Mouse (Mus musculus): Measurements from ENCODE around the gene Mpp3. TPM values are rescaled to one million over a fixed set of nuclear protein-coding genes. Genes with fewer than 3 reads are reported as not detected.

Gene Mpp3
- 17.7 and 18.4 TPM in 2 replicates for polyA plus RNA-seq (2016; fragmentation: Nextera tagmentation; extraction: Ambion mirVana)

DNA sequence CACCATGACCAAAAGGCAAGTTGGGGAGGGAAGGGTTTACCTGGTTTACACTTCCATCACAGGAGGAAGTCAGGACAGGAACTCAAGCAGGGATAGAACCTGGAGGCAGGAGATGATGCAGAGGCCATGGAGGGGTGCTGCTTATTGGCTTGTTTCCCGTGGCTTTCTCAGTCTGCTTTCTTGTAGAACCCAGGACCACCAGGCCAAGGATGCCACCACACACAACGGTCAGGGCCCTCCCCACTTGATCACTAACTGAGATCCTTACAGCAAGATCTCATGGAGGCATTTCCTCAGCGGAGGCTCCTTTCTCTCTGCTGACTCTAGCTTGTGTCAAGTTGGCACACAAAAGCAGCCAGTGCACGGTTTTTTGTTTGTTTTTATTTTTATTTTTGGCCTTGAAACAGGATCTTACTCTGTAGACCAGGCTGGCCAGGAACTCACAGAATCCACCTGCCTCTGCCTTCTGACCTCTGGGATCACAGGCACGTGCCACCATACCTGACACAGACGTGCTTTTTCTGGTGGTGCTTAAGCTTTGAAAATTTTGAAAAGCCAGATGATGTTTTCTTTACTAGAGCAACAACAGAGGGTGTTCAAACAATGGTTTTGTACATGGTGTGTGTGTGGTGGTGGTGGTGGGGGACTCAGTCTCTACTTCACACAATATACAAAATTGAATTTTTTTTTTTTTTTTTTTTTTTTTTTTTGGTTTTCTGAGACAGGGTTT is at the start of gene Mpp3:
TSS of gene Mpp3 (minus strand) at position 375 of the 730 bp plus-strand sequence.
- WGBS, result 68% methylated on average over 6 of the region's 6 CpGs
- Histone ChIP-seq H3K9me3 (replicated peaks) (no peaks in the 10 kb centered on the region), H3K36me3 (peaks cover 22% of the 10 kb centered on the region), H3K27ac (peak within 1 kb of the TSS; percentile 92), H3K27me3 (ENCODE audit: low read depth, poor library complexity, severe bottlenecking) (0 out of 2 replicates have a peak, but pooled peaks cover 4% of the 10 kb centered on the region), H3K4me3 (peak within 1 kb of the TSS; percentile 87), H3K4me1 (peaks cover 41% of the 10 kb centered on the region)
- no peak for DNase-seq (ENCODE audit: low spot score)

DNA sequence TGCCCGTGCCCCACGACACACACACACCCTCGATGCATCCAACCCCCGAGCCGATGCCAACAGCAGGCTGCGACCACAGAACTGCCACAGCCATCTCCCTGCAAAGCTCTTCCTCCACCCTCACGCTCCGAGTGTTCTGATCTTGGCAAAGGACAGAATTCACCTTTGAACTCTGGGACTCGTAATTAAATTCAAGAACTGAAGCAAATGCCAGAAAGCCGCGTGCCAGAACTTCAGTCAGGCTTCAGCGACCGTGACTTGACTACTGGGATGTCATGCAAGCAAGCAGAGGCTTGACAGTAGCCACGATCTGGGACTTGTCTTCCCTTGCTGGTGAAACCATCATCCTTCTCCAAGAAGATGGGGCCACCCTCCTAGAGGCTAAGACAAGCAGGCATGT is 45.5 kb upstream of the Mpp3 start:
- Histone ChIP-seq H3K27ac (no peak overlapping the region), H3K36me3 (peaks cover 19% of the 10 kb centered on the region; the same call in 1 of the 2 replicates), H3K4me1 (peaks cover 9% of the 10 kb centered on the region), H3K4me3 (no peak overlapping the region), H3K9me3 (replicated peaks) (no peaks in the 10 kb centered on the region), H3K27me3 (ENCODE audit: low read depth, poor library complexity, severe bottlenecking) (peaks cover 19% of the 10 kb centered on the region)
- DNase-seq (ENCODE audit: low spot score), result no peak
- WGBS, result 84% methylated on average over 14 of the region's 14 CpGs

DNA sequence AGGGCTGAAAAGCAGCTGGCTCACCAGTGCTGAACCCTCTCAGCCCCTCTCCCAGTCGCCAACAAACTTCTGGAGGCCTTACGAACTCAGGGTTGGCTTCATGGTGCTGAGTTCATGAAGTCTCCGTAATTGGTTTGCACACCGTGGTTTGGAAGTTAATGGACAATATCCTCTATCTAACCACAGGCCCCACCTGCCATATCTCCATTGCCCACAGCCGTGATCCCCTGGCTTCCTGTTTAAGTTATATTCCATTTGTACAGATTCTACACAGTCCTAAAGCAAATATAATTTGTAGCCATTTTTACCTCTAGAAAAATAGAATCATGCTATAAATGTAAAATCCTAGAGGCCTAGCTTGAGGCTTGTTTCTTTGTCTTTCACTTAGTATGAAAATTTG is 44.5 kb upstream of the Mpp3 start:
- H3K4me1 ChIP-seq, result peaks cover 18% of the 10 kb centered on the region
- peaks cover 13% of the 10 kb centered on the region; the same call in 1 of the 2 replicates for H3K36me3 ChIP-seq
- no peaks in the 10 kb centered on the region for H3K9me3 ChIP-seq (replicated peaks)
- 85% methylated on average over 5 of the region's 5 CpGs for WGBS
- peaks cover 19% of the 10 kb centered on the region for H3K27me3 ChIP-seq (ENCODE audit: low read depth, poor library complexity, severe bottlenecking)
- DNase-seq (ENCODE audit: low spot score), result no peak
- H3K27ac ChIP-seq, result no peak overlapping the region
- H3K4me3 ChIP-seq, result no peak overlapping the region

DNA sequence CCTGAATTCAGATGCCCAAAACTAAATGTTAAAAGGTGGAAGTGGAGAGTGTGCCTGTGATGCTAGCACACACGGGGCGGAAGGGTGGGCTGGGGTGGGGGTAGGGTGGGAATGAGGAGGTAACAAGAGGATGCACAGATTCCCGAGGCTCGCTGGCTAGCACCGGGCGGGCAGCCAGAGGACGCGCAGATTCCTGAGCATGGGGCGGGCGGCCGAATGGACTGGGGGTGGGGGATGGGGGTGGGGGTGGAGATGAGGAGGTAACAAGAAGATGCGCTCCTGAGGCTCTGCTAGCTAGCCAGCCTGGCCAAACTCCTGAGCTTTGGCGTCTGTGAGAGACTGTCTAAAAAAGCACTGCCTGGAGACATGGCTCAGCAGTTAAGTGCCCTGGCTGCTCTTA is 42.2 kb upstream of the Mpp3 start:
- DNase-seq (ENCODE audit: low spot score), result no peak
- 1% methylated on average over 13 of the region's 13 CpGs for WGBS
- peak overlapping the region; percentile 24; the same call in 1 of the 2 replicates for H3K4me3 ChIP-seq
- H3K9me3 ChIP-seq (replicated peaks), result no peaks in the 10 kb centered on the region
- H3K27ac ChIP-seq, result no peak overlapping the region
- H3K27me3 ChIP-seq (ENCODE audit: low read depth, poor library complexity, severe bottlenecking), result peaks cover 19% of the 10 kb centered on the region
- H3K4me1 ChIP-seq, result peaks cover 30% of the 10 kb centered on the region
- 0 out of 2 replicates have a peak, but pooled peaks cover 8% of the 10 kb centered on the region for H3K36me3 ChIP-seq

DNA sequence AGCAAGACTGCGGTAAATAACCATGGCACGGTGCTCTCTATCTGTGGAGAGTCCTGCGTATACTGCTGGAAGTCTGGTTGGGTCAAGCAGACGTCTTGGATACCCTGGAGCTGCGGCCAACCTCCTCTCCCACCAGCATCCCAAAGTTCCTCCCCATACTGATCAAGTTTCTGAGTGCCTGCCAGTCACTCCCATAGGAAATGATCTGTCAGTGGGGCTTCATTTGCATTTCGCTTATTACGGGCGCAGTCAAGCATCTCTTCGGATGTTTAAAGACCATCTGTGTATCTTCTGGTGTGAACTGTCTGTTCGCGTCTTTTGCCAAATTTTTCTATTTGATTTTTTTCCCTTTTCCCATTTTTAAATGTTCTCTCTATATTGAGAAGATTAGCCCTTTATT is 41.4 kb upstream of the Mpp3 start:
- Histone ChIP-seq H3K4me3 (no peak overlapping the region), H3K36me3 (0 out of 2 replicates have a peak, but pooled peaks cover 6% of the 10 kb centered on the region), H3K27ac (no peak overlapping the region), H3K4me1 (peaks cover 30% of the 10 kb centered on the region), H3K9me3 (replicated peaks) (no peaks in the 10 kb centered on the region), H3K27me3 (ENCODE audit: low read depth, poor library complexity, severe bottlenecking) (peaks cover 19% of the 10 kb centered on the region)
- DNase-seq (ENCODE audit: low spot score), result no peak
- WGBS, result 53% methylated on average over 11 of the region's 11 CpGs

DNA sequence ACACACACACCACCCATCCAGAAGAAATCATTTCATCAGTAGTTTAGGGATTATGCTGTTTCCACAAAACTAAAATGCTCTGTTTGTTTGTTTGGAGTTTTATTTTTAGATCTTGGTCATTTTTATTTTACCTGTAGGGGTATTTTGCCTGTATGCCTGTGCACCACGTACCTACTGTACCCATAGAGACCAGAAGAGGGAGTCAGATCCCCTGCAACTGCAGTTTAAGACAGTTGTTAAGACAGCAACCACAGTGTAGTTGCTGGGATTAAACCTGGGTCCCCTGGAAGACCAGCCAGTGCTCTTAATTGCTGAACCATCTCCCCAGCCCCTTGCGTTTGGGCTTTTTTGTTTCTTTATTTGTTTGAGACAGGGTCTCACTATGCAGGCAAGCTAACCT is 40.7 kb upstream of the Mpp3 start:
- WGBS, result 36% methylated on average over 2 of the region's 2 CpGs
- Histone ChIP-seq H3K36me3 (peaks cover 5% of the 10 kb centered on the region; the same call in 1 of the 2 replicates), H3K27me3 (ENCODE audit: low read depth, poor library complexity, severe bottlenecking) (peaks cover 19% of the 10 kb centered on the region), H3K9me3 (replicated peaks) (no peaks in the 10 kb centered on the region), H3K4me3 (no peak overlapping the region), H3K27ac (no peak overlapping the region), H3K4me1 (peaks cover 30% of the 10 kb centered on the region)
- no peak for DNase-seq (ENCODE audit: low spot score)

DNA sequence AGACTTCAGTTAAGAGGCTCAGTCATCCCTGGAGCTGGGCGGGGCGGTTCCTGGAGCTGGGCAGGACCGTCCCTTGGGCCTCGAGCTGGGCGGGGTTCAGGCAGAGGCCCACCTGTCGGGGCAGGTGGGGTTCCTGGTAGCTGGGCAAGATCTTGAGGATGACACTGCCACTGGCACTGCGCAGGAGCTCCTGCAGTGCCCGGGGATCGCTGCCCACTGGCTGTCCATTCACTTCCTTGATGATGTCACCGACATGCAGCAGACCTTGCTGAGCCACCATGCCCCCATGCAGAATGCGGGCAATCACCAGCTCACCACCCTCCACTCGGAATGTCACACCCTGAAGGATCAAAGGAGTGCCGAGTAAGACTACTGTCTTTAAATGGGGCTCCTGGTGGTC is 34.8 kb upstream of the Mpp3 start:
- Histone ChIP-seq H3K4me3 (no peak overlapping the region), H3K27ac (no peak overlapping the region), H3K9me3 (replicated peaks) (no peaks in the 10 kb centered on the region), H3K27me3 (ENCODE audit: low read depth, poor library complexity, severe bottlenecking) (peaks cover 30% of the 10 kb centered on the region), H3K4me1 (peaks cover 31% of the 10 kb centered on the region), H3K36me3 (peaks cover 33% of the 10 kb centered on the region)
- DNase-seq (ENCODE audit: low spot score), result no peak
- WGBS, result 65% methylated on average over 13 of the region's 13 CpGs

DNA sequence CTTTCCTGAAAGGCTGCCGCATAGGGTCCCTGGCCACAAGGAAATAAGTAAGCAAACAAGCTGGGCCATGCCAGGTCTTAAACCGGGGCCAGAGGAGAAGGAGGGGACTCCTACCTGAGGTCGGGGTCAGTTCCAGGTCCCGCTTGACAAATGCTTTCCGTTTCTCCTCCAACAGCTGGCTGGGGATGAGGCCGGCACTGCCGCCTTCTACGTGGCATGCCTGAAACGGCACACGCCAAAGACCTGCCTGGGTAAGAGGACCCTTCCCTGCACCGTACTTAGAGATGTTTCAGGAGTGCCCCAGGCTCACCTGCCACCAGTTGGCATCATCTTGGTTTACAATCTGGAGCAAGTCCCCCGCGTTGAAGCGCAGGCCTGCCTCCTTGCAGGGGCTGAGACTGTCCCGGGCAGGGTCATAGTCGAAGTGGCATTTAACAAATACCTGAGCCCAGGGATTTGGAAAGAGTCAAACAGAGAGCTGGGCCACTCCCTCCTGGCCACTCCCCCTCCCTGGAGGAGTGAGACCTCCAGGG is 33.7 kb upstream of the Mpp3 start:
- Histone ChIP-seq H3K9me3 (replicated peaks) (no peaks in the 10 kb centered on the region), H3K4me1 (peaks cover 22% of the 10 kb centered on the region), H3K4me3 (peak overlapping the region; percentile 58), H3K36me3 (peaks cover 33% of the 10 kb centered on the region), H3K27me3 (ENCODE audit: low read depth, poor library complexity, severe bottlenecking) (peaks cover 31% of the 10 kb centered on the region), H3K27ac (no peak overlapping the region)
- no peak for DNase-seq (ENCODE audit: low spot score)
- WGBS, result 15% methylated on average over 16 of the region's 16 CpGs

DNA sequence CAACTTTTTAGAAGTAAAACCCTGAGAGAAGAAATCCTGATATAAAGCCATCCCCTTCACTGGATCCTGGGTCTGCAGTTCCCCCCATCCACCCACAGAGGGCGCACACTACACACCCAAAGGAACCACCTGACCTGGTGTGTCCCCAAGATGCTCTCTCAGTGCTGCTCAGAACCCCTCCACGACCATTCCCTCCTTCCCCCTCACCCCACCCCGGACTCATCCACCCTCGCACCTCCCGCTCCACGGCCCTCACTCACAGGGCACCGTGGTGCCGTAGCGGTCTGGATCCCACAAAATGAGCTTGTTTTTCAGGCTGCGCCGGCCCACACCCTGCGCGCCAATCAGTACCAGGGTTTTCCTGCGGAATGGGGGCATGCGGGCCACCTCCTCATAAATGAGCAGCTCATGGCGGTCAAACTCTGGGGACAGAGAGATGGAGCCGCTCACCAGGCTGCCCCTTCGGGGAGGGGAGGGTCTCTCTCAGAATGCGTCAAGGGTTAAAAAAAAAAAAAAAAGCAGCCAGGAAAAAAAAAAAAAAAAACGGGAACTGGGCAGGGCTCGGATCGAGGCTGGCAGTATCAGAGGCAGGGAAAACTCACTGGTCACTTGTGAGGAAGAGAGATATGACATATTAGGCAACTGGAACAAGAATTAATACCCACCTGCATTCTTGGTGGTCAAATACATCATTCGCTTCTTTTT is 33.1 kb upstream of the Mpp3 start:
- Histone ChIP-seq H3K4me1 (peaks cover 17% of the 10 kb centered on the region), H3K4me3 (peak overlapping the region; percentile 58), H3K27me3 (ENCODE audit: low read depth, poor library complexity, severe bottlenecking) (peaks cover 34% of the 10 kb centered on the region), H3K9me3 (replicated peaks) (no peaks in the 10 kb centered on the region), H3K36me3 (peaks cover 33% of the 10 kb centered on the region), H3K27ac (peak overlapping the region; percentile 66)
- DNase-seq (ENCODE audit: low spot score), result peak; percentile 89
- WGBS, result 3% methylated on average over 23 of the region's 23 CpGs

DNA sequence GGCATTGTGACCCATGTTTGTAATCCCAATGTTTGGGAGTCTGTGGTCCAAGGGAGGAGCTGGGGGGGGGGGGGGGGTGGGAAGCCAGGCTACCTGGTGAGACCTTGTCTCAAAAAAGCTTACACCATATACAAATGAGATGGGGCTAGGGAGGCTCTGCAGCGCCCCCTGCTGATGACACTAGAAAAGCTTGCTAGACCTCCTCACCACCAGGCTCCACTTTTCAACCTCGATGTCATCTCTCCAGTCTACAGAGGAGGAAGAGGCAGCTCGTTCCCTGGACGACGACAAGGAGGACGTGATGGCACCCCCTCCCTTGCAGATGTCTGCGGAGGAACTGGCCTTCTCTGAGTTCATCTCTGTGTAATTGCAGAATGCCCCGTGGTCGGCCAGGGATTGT is 25.6 kb upstream of the Mpp3 start:
- WGBS, result 31% methylated on average over 9 of the region's 9 CpGs
- no peaks in the 10 kb centered on the region for H3K9me3 ChIP-seq (replicated peaks)
- peaks cover 5% of the 10 kb centered on the region; the same call in 1 of the 2 replicates for H3K36me3 ChIP-seq
- DNase-seq (ENCODE audit: low spot score), result peak; percentile 75
- no peak overlapping the region for H3K4me3 ChIP-seq
- peaks cover 19% of the 10 kb centered on the region; the same call in 1 of the 2 replicates for H3K27me3 ChIP-seq (ENCODE audit: low read depth, poor library complexity, severe bottlenecking)
- H3K4me1 ChIP-seq, result peaks cover 3% of the 10 kb centered on the region
- H3K27ac ChIP-seq, result no peak overlapping the region

DNA sequence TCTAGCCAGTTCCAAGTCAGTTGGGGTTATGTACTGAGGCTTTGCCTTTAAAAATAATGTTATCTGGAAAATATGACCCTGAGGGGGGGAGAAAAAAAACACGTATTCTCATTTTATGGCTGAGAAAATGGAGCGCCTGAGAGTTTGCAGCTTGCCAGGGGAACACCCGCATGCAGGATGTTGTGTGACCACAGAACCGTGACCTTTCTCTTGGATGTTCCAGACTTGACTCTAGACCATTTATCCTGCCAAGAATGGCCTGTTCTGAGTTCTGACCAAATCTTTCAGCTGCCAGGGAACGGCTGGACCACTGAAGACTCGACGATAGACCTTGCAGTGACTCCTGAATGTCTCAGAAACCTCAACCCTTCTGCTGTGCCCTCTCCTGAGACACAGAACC is 24.9 kb upstream of the Mpp3 start:
- Histone ChIP-seq H3K4me1 (peaks cover 3% of the 10 kb centered on the region), H3K4me3 (no peak overlapping the region), H3K27ac (no peak overlapping the region), H3K9me3 (replicated peaks) (no peaks in the 10 kb centered on the region), H3K36me3 (no peaks in the 10 kb centered on the region), H3K27me3 (ENCODE audit: low read depth, poor library complexity, severe bottlenecking) (peaks cover 19% of the 10 kb centered on the region; the same call in 1 of the 2 replicates)
- WGBS, result 87% methylated on average over 7 of the region's 7 CpGs
- DNase-seq (ENCODE audit: low spot score), result no peak

DNA sequence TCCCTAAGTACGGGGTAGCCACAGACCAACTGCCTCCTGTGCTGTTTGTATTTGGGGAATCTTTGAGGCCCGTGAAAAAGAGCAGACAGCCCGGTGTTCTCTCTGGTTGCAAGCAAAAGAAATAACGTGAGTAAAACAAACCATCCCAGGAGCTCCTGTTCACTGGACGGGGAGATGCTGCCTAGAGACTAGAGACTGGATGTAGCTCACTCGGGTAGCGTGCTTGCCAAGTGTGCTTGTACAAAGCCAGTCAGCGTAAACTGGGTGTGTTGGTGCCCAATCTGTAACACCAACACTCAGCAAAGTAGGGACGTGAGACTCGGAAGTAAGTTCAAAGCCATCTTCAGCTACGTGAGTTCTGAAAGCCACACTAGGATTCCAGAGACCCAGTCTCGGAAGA is 24.4 kb upstream of the Mpp3 start:
- Histone ChIP-seq H3K27ac (no peak overlapping the region), H3K9me3 (replicated peaks) (no peaks in the 10 kb centered on the region), H3K4me3 (no peak overlapping the region), H3K36me3 (no peaks in the 10 kb centered on the region), H3K27me3 (ENCODE audit: low read depth, poor library complexity, severe bottlenecking) (peaks cover 19% of the 10 kb centered on the region; the same call in 1 of the 2 replicates), H3K4me1 (peaks cover 3% of the 10 kb centered on the region)
- no peak for DNase-seq (ENCODE audit: low spot score)
- 82% methylated on average over 12 of the region's 12 CpGs for WGBS

DNA sequence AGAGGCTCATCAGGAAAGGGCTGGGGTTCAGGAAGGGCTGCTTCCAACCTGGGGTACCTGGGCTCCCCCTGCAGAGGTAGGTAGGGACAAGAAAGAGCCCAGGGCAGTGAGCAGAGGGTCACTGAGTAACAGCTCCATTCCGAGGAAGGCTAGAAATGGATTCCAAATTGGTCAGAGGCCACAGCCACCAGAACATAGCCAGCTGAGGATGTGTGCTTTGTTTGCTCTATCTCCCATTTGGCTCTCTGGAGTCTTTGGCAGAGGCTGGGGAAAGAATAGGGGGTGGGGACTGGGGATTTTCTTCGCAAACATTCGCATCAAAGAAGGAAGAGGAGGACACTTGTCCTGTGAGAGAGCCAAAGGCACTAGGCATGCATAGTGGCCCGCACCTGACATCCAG is 23.7 kb upstream of the Mpp3 start:
- peaks cover 4% of the 10 kb centered on the region; the same call in 1 of the 2 replicates for H3K4me1 ChIP-seq
- no peak overlapping the region for H3K27ac ChIP-seq
- peaks cover 17% of the 10 kb centered on the region; the same call in 1 of the 2 replicates for H3K27me3 ChIP-seq (ENCODE audit: low read depth, poor library complexity, severe bottlenecking)
- H3K4me3 ChIP-seq, result no peak overlapping the region
- no peak for DNase-seq (ENCODE audit: low spot score)
- no peaks in the 10 kb centered on the region for H3K36me3 ChIP-seq
- no peaks in the 10 kb centered on the region for H3K9me3 ChIP-seq (replicated peaks)
- 47% methylated on average over 4 of the region's 4 CpGs for WGBS
